Mouse (Mus musculus): ENCODE results near the gene Cntn5. TPM values are rescaled to one million over a fixed set of nuclear protein-coding genes. Genes with fewer than 3 reads are reported as not detected.

Cntn5 gene
- polyA plus RNA-seq, 1 experiment from 2014 or later, result 1.7 TPM

DNA sequence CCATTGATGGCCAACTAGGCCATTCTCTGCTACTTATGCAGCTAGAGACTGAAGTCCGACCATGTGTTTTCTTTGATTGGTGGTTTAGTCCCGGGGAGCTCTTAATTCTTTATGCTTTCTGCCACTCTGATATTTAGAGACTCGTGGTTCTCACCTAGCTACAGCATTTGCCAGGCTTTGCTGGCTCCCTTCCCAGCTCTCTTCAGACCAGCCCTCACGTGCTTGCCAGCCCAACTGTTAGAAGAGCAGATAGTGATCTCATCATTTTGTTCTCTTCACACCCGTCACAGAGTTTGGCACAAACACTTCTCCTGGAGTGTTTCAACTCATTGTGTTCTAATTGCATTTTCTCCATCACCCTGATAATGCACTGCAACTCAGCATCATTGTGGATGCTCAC, 1005.5 kb downstream of the Cntn5 start:
- 76% methylated on average over 5 of the region's 5 CpGs for WGBS
- Histone ChIP-seq H3K4me2 (no peak overlapping the region), H3K36me3 (ENCODE audit: control insufficient read depth, insufficient read depth, low read length) (no peaks in the 10 kb centered on the region), H3K9me3 (ENCODE audit: control insufficient read depth, low read length) (no peaks in the 10 kb centered on the region), H3K9ac (ENCODE audit: low read length) (no peak overlapping the region), H3K27me3 (ENCODE audit: control insufficient read depth, insufficient read depth, low read length) (no peaks in the 10 kb centered on the region), H3K4me1 (ENCODE audit: control insufficient read depth, insufficient read depth, low read length) (no peaks in the 10 kb centered on the region), H3K27ac (ENCODE audit: low read depth, low read length) (no peak overlapping the region), H3K4me3 (ENCODE audit: low read depth, low read length) (no peak overlapping the region)
- ATAC-seq (ENCODE audit: low FRiP score) (no peak), DNase-seq (ENCODE audit: low spot score, missing footprints) (no peak)

DNA sequence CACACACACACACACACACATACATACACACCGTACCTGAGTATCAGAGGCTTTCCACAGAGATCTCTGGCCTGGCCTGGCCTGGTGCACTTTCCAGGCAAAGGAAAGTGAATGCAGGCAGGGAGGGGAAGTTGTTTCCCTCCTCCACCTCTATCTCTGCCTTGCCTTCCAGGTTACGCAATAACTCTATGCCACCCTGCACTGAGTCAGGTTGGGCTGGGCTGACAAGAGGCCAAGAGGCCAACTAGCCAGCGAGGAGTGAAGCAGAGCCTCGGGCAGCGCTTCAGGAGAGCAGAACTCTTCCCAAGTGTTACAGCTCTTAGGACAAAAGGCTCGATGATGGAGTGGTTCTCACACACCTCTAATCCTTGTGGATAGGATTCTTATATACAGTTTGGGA, 1018.4 kb downstream of the Cntn5 start:
- H3K4me3 ChIP-seq (ENCODE audit: low read depth, low read length), result no peak overlapping the region
- no peak overlapping the region for H3K27ac ChIP-seq (ENCODE audit: low read depth, low read length)
- WGBS, result 89% methylated on average over 6 of the region's 6 CpGs
- H3K9ac ChIP-seq (ENCODE audit: low read length), result no peak overlapping the region
- ATAC-seq (ENCODE audit: low FRiP score), result no peak
- H3K36me3 ChIP-seq (ENCODE audit: control insufficient read depth, insufficient read depth, low read length), result no peaks in the 10 kb centered on the region
- no peak for DNase-seq (ENCODE audit: low spot score, missing footprints)
- no peaks in the 10 kb centered on the region for H3K4me1 ChIP-seq (ENCODE audit: control insufficient read depth, insufficient read depth, low read length)
- H3K27me3 ChIP-seq (ENCODE audit: control insufficient read depth, insufficient read depth, low read length), result no peaks in the 10 kb centered on the region
- no peaks in the 10 kb centered on the region for H3K9me3 ChIP-seq (ENCODE audit: control insufficient read depth, low read length)
- no peak overlapping the region for H3K4me2 ChIP-seq

- Histone ChIP-seq H3K9me3 (ENCODE audit: control insufficient read depth, low read length) (no peaks in the 10 kb centered on the region), H3K9ac (ENCODE audit: low read length) (no peak overlapping the region), H3K4me3 (ENCODE audit: low read depth, low read length) (no peak overlapping the region), H3K27me3 (ENCODE audit: control insufficient read depth, insufficient read depth, low read length) (no peaks in the 10 kb centered on the region), H3K36me3 (ENCODE audit: control insufficient read depth, insufficient read depth, low read length) (no peaks in the 10 kb centered on the region), H3K4me2 (no peak overlapping the region), H3K4me1 (ENCODE audit: control insufficient read depth, insufficient read depth, low read length) (no peaks in the 10 kb centered on the region), H3K27ac (ENCODE audit: low read depth, low read length) (no peak overlapping the region)
- DNase-seq (ENCODE audit: low spot score, missing footprints) (no peak), ATAC-seq (ENCODE audit: low FRiP score) (no peak)
- 81% methylated on average over 8 of the region's 8 CpGs for WGBS
These were observed 1021.7 kb downstream of the Cntn5 start for GRCm38 (mm10) chr9:9882779-9883383.

- no peak overlapping the region for H3K4me2 ChIP-seq
- 23% methylated on average over 7 of the region's 7 CpGs for WGBS
- no peaks in the 10 kb centered on the region for H3K9me3 ChIP-seq (ENCODE audit: control insufficient read depth, low read length)
- H3K27ac ChIP-seq (ENCODE audit: low read depth, low read length), result no peak overlapping the region
- no peak overlapping the region for H3K4me3 ChIP-seq (ENCODE audit: low read depth, low read length)
- H3K9ac ChIP-seq (ENCODE audit: low read length), result no peak overlapping the region
- H3K36me3 ChIP-seq (ENCODE audit: control insufficient read depth, insufficient read depth, low read length), result no peaks in the 10 kb centered on the region
- ATAC-seq (ENCODE audit: low FRiP score), result peak; percentile 79
- H3K4me1 ChIP-seq (ENCODE audit: control insufficient read depth, insufficient read depth, low read length), result peaks cover 2% of the 10 kb centered on the region; the same call in 1 of the 2 replicates
- DNase-seq (ENCODE audit: low spot score, missing footprints), result peak; percentile 83
- no peaks in the 10 kb centered on the region for H3K27me3 ChIP-seq (ENCODE audit: control insufficient read depth, insufficient read depth, low read length)
These were observed 1032.2 kb downstream of the Cntn5 start for GRCm38 (mm10) chr9:9872112-9873035.

DNA sequence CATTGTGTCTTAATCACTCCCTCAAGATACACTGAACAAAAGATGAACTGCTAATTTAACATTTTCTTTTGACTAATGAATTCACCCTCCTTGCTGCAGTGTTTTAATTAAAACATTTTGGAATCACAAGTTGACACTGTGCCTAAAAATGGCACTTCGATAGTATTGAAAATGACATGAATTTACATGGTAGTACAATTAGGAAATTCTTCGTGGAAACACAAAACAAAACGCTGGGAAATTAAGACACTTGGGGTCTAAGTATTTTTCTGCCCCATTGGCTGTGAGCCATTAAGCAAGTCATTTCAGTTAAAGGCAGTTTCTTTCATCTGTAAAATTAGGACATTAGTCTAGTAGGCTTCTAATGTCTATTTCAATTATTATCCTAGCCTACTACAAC, 1043.9 kb downstream of the Cntn5 start:
- 84% methylated on average over 3 of the region's 3 CpGs for WGBS
- H3K9me3 ChIP-seq (ENCODE audit: control insufficient read depth, low read length), result no peaks in the 10 kb centered on the region
- DNase-seq (ENCODE audit: low spot score, missing footprints), result no peak

DNA sequence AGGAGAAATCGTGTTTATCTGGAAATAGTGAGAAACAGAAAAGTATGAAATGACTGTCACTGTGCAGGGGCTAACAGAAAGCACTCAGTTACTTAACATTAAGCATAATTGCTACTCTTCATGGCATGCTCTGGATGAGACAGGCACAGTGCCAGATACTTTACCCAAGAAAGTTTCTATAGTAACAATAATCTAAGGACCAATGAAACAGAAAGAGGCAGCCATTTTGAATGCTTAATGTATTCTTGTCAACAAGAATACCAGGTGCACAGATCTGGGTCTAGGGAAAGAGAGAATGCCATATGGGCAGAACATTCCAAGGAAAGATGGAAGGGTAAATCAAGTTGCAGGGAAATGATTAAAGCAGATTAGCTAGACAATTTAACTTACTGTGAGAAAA, 1045.3 kb downstream of the Cntn5 start:
- no peaks in the 10 kb centered on the region for H3K27me3 ChIP-seq (ENCODE audit: control insufficient read depth, insufficient read depth, low read length)
- H3K4me3 ChIP-seq (ENCODE audit: low read depth, low read length), result no peak overlapping the region
- no peaks in the 10 kb centered on the region for H3K36me3 ChIP-seq (ENCODE audit: control insufficient read depth, insufficient read depth, low read length)
- DNase-seq (ENCODE audit: low spot score, missing footprints) (no peak), ATAC-seq (ENCODE audit: low FRiP score) (no peak)
- no peak overlapping the region for H3K27ac ChIP-seq (ENCODE audit: low read depth, low read length)
- H3K9me3 ChIP-seq (ENCODE audit: control insufficient read depth, low read length), result no peaks in the 10 kb centered on the region
- no peak overlapping the region for H3K9ac ChIP-seq (ENCODE audit: low read length)
- H3K4me1 ChIP-seq (ENCODE audit: control insufficient read depth, insufficient read depth, low read length), result no peaks in the 10 kb centered on the region
- H3K4me2 ChIP-seq, result no peak overlapping the region
- 69% methylated on average over 1 of the region's 1 CpGs for whole genome bisulfite sequencing

More for the DNA sequence above, 1043.9 kb downstream of the Cntn5 start:
- Histone ChIP-seq H3K4me2 (no peak overlapping the region), H3K9ac (ENCODE audit: low read length) (no peak overlapping the region), H3K27me3 (ENCODE audit: control insufficient read depth, insufficient read depth, low read length) (no peaks in the 10 kb centered on the region), H3K36me3 (ENCODE audit: control insufficient read depth, insufficient read depth, low read length) (no peaks in the 10 kb centered on the region), H3K4me3 (ENCODE audit: low read depth, low read length) (no peak overlapping the region), H3K4me1 (ENCODE audit: control insufficient read depth, insufficient read depth, low read length) (no peaks in the 10 kb centered on the region), H3K27ac (ENCODE audit: low read depth, low read length) (no peak overlapping the region)
- ATAC-seq (ENCODE audit: low FRiP score), result no peak

GRCm38 (mm10) chr9:9854791-9855190, 1049.8 kb downstream of the Cntn5 start:
- Histone ChIP-seq H3K27ac (ENCODE audit: low read depth, low read length) (no peak overlapping the region), H3K27me3 (ENCODE audit: control insufficient read depth, insufficient read depth, low read length) (no peaks in the 10 kb centered on the region), H3K4me2 (no peak overlapping the region), H3K9me3 (ENCODE audit: control insufficient read depth, low read length) (no peaks in the 10 kb centered on the region), H3K36me3 (ENCODE audit: control insufficient read depth, insufficient read depth, low read length) (no peaks in the 10 kb centered on the region), H3K4me3 (ENCODE audit: low read depth, low read length) (no peak overlapping the region), H3K9ac (ENCODE audit: low read length) (no peak overlapping the region), H3K4me1 (ENCODE audit: control insufficient read depth, insufficient read depth, low read length) (no peaks in the 10 kb centered on the region)
- WGBS, result 50% methylated on average over 1 of the region's 1 CpGs
- ATAC-seq (ENCODE audit: low FRiP score) (no peak), DNase-seq (ENCODE audit: low spot score, missing footprints) (no peak)

DNA sequence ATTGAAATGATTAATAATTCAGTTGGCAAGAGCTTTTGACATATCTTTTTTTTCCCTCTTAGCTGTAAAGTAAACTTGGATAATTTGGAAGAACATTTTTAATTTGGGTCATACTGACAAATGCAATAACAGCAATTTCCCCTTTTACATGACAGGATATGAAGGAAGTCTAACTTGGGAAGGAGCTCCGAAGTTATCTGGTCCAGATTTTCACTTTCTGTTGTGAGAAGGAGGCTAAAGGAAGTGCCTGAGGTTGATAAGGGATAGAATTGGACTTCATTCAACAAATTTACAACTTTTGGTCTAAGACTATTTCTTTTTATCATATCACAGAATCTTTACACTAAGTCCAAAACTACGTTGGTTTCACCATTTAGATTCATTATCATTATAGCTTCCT, 1074.3 kb downstream of the Cntn5 start:
- Histone ChIP-seq H3K27ac (ENCODE audit: low read depth, low read length) (no peak overlapping the region), H3K36me3 (ENCODE audit: control insufficient read depth, insufficient read depth, low read length) (no peaks in the 10 kb centered on the region), H3K9me3 (ENCODE audit: control insufficient read depth, low read length) (no peaks in the 10 kb centered on the region), H3K27me3 (ENCODE audit: control insufficient read depth, insufficient read depth, low read length) (no peaks in the 10 kb centered on the region), H3K4me2 (no peak overlapping the region), H3K4me3 (ENCODE audit: low read depth, low read length) (no peak overlapping the region), H3K9ac (ENCODE audit: low read length) (no peak overlapping the region), H3K4me1 (ENCODE audit: control insufficient read depth, insufficient read depth, low read length) (no peaks in the 10 kb centered on the region)
- 82% methylated on average over 2 of the region's 2 CpGs for WGBS
- DNase-seq (ENCODE audit: low spot score, missing footprints) (no peak), ATAC-seq (ENCODE audit: low FRiP score) (no peak)

DNA sequence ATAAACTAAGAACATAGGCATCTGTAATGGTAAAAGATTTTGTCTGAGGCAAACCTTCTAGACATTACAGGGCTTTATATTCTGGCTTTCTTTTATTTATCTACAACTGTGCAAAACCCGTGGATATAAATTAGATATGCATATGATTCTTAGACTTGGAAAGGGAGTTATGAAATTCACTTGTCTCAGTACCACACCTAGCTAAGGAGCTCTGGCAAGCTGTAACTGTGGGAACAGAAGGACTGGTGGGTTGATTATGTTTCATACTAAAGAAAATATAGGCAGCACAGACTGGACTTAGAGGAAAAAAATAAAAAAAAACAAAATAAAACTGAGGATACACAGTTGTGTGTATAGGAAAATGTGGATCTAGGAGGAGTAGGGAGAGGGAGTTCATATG, 1084.6 kb downstream of the Cntn5 start:
- Histone ChIP-seq H3K36me3 (ENCODE audit: control insufficient read depth, insufficient read depth, low read length) (no peaks in the 10 kb centered on the region), H3K4me3 (ENCODE audit: low read depth, low read length) (no peak overlapping the region), H3K4me2 (no peak overlapping the region), H3K9me3 (ENCODE audit: control insufficient read depth, low read length) (no peaks in the 10 kb centered on the region), H3K27ac (ENCODE audit: low read depth, low read length) (no peak overlapping the region), H3K4me1 (ENCODE audit: control insufficient read depth, insufficient read depth, low read length) (no peaks in the 10 kb centered on the region), H3K9ac (ENCODE audit: low read length) (no peak overlapping the region), H3K27me3 (ENCODE audit: control insufficient read depth, insufficient read depth, low read length) (no peaks in the 10 kb centered on the region)
- DNase-seq (ENCODE audit: low spot score, missing footprints) (no peak), ATAC-seq (ENCODE audit: low FRiP score) (no peak)
- WGBS, result 90% methylated on average over 1 of the region's 1 CpGs

All from midbrain, embryonic 11.5 days (tissue).